Mouse (Mus musculus) sigmoid colon, adult 10 weeks (tissue): Measurements from ENCODE around the gene Pklr. TPM values are rescaled to one million over a fixed set of nuclear protein-coding genes. Genes with fewer than 3 reads are reported as not detected.

Source experiments
- polyA plus RNA-seq: library from polyadenylated mRNA; stranded (reverse); fragments of 350-450 nt; fragmentation: Illumina TruSeq; extraction: RNeasy Lipid Tissue Mini Kit (QIAGEN cat#74804); gene quantifications from one replicate; pipeline ENCODE4 v1.2.3, GENCODE M21; 2014; ENCODE audit warnings: low read depth, low replicate concordance

The Pklr gene
- polyA plus RNA-seq, result 22.4 TPM

GRCm38 (mm10) chr3:89135958-89136357 lies at the start of gene Pklr:
Gene Pklr, plus strand, starts transcription at chr3:89136142.

DNA sequence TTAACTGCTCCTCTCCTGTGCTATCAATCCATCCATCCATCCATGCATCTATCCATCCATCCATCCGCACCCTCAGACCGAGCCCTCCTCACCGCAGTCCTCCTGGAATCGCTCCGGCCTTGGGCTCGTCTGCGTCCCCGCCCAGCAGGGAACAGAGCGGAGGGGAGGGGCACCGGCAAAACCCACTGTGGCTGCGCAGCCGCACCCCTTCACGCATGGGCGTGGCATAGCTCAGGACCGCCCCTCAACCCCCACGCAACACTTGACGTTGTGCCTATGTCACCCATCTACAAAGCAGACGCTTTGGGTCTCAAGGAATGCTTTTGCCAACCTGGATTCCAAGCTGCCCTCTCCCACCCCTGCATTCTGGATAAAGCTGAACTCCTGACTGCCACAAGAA lies 42.8 kb upstream of the Pklr start, which contains the start of gene Rusc1:
Gene Rusc1 (minus strand): TSS at position 137 of the 400 bp plus-strand sequence.

GRCm38 (mm10) chr3:89100811-89101210 lies 35.1 kb upstream of the Pklr start, which contains the start of gene Gm43738:
Gene Gm43738, minus strand, starts transcription at chr3:89101099.

GRCm38 (mm10) chr3:89101812-89102494 lies 34.0 kb upstream of the Pklr start, which contains the start of gene Fdps:
Gene Fdps, minus strand, starts transcription at chr3:89101959.

DNA sequence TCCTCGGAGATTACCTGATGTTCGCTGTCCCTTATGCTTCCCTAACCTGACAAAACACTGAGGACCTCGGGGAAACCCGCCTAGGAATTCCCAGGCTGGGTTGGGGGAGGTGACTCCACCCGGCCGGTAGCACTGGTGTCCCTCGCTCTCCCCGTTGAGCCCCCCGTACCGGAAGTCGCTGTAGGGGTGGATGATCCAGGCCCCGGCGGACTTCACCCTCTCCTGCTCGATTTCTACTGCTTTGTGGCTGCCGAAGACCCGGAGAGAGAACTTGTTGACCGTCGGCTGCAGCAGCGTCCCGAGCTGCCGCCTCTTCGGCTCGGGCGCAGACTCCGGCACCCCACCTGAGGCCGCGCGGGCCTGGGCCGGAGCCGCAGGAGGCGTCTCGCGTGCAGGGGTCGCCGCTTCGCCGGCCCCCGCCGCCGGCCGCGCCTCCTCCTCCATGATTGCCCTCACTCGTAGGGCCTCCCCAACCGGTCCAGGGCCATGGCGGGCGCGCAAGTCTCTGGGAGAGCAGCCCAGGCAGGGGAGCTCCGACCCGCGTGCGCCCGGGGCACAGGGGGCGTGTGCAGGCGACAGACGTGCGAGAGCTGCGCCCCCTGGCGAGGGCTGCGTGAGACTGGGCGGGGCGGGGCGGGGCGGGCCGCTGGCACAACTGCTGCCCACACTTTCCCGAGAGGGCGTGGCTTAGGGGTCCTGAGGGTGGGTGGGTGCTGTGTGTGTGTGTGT lies 23.8 kb downstream of the Pklr start, which contains the start of gene Hcn3:
Gene Hcn3 (minus strand): TSS at position 581 of the 729 bp plus-strand sequence.

DNA sequence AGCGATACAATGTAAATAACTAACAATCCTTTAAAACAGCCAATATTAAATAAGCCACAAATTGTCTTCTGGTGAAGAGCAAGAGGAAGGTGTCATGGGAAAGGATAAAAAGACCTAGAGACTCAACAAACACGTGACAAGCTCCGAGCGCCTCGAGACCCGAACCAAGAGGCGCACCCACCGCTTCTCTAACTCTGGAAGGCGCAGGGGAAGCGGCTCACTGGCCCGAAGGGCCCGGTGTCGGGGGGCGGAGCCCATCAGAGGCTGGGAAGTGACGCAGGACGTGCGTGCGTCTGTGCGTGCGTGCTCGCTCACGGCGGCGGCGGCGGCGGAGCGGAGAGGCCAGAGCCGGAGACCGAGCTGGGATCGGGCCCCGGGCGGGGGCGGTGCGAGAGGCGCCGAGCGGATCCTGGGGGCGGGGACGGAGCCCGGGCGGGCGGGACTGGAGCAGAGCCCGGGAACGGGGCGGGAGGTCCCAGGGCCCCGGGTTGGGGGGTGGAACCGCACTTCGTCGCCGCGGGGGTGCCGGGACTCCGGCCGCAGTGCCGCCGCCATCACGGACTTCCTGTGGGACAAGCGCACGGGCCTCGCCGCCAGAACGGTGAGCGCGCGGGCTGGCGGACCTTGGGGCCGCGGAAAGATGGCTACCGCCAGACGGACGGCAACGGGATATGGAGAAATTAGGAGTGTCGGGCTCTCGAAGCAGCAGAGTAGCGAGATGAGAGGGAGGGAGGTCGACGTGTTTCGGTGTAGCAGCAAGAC lies 28.7 kb downstream of the Pklr start, which contains the start of gene Clk2:
Gene Clk2 (plus strand): TSS at position 290 of the 762 bp plus-strand sequence.

GRCm38 (mm10) chr3:89177242-89178106 lies 41.5 kb downstream of the Pklr start, which contains the start of gene Scamp3:
Gene Scamp3, plus strand, starts transcription at chr3:89177473.

GRCm38 (mm10) chr3:89183058-89183958 lies 47.4 kb downstream of the Pklr start, which contains the start of gene Fam189b:
Gene Fam189b, plus strand, starts transcription at chr3:89183143.

Other genes with a start within 250 kb of the Pklr start
- gene Msto1, start 222.1 kb upstream of the Pklr start, polyA plus RNA-seq, result 0.54 TPM
- 52.7 TPM for gene Ash1l, start 185.5 kb upstream of the Pklr start, polyA plus RNA-seq
- gene Dap3, start 185.0 kb upstream of the Pklr start, polyA plus RNA-seq, result 86.3 TPM
- 8.9 TPM for gene Rusc1, start 42.8 kb upstream of the Pklr start, polyA plus RNA-seq
- gene Gm43738, start 35.0 kb upstream of the Pklr start, polyA plus RNA-seq, result not detected
- gene Fdps, start 34.2 kb upstream of the Pklr start, polyA plus RNA-seq, result 20.9 TPM
- not detected for gene Hcn3, start 24.1 kb downstream of the Pklr start, polyA plus RNA-seq
- 19.0 TPM for gene Clk2, start 28.7 kb downstream of the Pklr start, polyA plus RNA-seq
- 10.6 TPM for gene Scamp3, start 41.3 kb downstream of the Pklr start, polyA plus RNA-seq
- gene Fam189b, start 47.0 kb downstream of the Pklr start, polyA plus RNA-seq, result 0.76 TPM
- 16.0 TPM for gene Gba, start 66.8 kb downstream of the Pklr start, polyA plus RNA-seq
- 1.5 TPM for gene Thbs3, start 79.0 kb downstream of the Pklr start, polyA plus RNA-seq
- gene Mtx1, start 90.9 kb downstream of the Pklr start, polyA plus RNA-seq, result 29.7 TPM
- gene Muc1, start 92.9 kb downstream of the Pklr start, polyA plus RNA-seq, result 5.0 TPM
- gene Krtcap2, start 109.8 kb downstream of the Pklr start, polyA plus RNA-seq, result 24.4 TPM
- 0.19 TPM for gene Trim46, start 110.2 kb downstream of the Pklr start, polyA plus RNA-seq
- not detected for gene Dpm3, start 123.2 kb downstream of the Pklr start, polyA plus RNA-seq
- gene Slc50a1, start 134.4 kb downstream of the Pklr start, polyA plus RNA-seq, result 38.2 TPM
- 20.5 TPM for gene Efna1, start 145.0 kb downstream of the Pklr start, polyA plus RNA-seq
- gene Efna3, start 186.8 kb downstream of the Pklr start, polyA plus RNA-seq, result not detected
- gene Efna4, start 201.9 kb downstream of the Pklr start, polyA plus RNA-seq, result not detected
- gene Adam15, start 213.9 kb downstream of the Pklr start, polyA plus RNA-seq, result 14.9 TPM
- gene Dcst2, start 225.8 kb downstream of the Pklr start, polyA plus RNA-seq, result not detected
- 0.35 TPM for gene Dcst1, start 229.1 kb downstream of the Pklr start, polyA plus RNA-seq